Mouse (Mus musculus): ENCODE data around the gene 4930556J24Rik. TPM values are rescaled to one million over a fixed set of nuclear protein-coding genes. Genes with fewer than 3 reads are reported as not detected.

Gene 4930556J24Rik
- polyA plus RNA-seq, 1 experiment from 2014 or later = not detected

DNA sequence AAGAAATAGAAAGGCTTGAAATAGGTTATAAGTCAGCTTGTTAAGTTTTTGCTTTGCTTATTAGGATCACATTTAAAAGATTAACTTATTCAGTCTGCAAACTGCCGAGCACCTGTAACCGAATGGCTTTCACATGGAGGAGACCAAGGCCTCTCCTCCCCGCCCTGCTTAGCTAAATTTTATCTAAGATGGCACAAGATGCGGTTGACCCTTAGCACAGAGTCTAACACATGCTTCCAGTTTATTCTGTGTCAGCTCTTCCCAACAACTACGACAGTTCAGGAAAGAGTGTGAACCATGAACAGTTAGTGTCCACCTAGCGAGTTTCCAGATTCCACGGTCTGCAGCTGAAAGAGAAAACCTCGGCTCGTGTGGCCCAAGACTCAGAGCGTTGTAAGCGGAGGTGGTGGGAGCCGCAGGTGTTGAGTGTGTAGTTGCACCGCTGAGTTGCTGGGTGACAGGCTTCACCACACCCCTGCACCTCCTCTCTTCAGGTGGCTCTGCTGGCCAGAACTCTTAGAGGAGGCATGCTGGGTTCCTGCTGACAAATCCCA, 39.2 kb downstream of the 4930556J24Rik start:
- H3K4me1 ChIP-seq (replicated peaks) = no peaks in the 10 kb centered on the region; the same call in 1 of the 2 replicates
- no peak overlapping the region for H3K27ac ChIP-seq
- no peaks in the 10 kb centered on the region for H3K36me3 ChIP-seq
- H3K9ac ChIP-seq = no peak overlapping the region
- H3K27me3 ChIP-seq = no peaks in the 10 kb centered on the region
- WGBS = 68% methylated on average over 13 of the region's 13 CpGs
- H3K4me2 ChIP-seq = no peak overlapping the region
- no peaks in the 10 kb centered on the region for H3K9me3 ChIP-seq (replicated peaks)
- H3K4me3 ChIP-seq = no peak overlapping the region
- no peak for ATAC-seq (replicated peaks; ENCODE audit: insufficient number of reproducible peaks, insufficient read depth, low FRiP score, low read depth)

DNA sequence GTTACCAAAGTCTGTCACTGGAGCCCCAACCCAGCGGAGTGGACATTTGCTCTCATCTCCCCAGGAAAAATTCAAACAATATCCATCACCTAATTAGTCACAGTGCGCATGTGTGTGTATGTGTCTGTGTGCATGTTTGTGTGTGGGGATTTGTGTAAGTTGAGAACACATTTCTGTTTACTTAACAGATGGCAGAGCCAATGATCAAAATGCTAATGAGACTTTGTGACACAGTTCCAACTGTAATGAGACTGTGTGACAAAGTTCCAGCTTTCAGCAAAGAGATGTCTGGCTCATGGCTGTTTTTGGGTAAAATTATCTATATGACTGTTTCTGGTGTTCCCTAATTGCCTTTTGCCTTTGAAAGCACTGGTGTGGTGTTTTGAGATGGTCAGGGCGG, 40.3 kb downstream of the 4930556J24Rik start:
- H3K4me2 ChIP-seq = no peak overlapping the region
- H3K27ac ChIP-seq = no peak overlapping the region
- H3K4me1 ChIP-seq (replicated peaks) = peaks cover 6% of the 10 kb centered on the region
- no peak overlapping the region for H3K4me3 ChIP-seq
- H3K36me3 ChIP-seq = no peaks in the 10 kb centered on the region
- no peak for ATAC-seq (replicated peaks; ENCODE audit: insufficient number of reproducible peaks, insufficient read depth, low FRiP score, low read depth)
- H3K27me3 ChIP-seq = no peaks in the 10 kb centered on the region
- 86% methylated on average over 3 of the region's 3 CpGs for WGBS
- no peak overlapping the region for H3K9ac ChIP-seq
- H3K9me3 ChIP-seq (replicated peaks) = no peaks in the 10 kb centered on the region

DNA sequence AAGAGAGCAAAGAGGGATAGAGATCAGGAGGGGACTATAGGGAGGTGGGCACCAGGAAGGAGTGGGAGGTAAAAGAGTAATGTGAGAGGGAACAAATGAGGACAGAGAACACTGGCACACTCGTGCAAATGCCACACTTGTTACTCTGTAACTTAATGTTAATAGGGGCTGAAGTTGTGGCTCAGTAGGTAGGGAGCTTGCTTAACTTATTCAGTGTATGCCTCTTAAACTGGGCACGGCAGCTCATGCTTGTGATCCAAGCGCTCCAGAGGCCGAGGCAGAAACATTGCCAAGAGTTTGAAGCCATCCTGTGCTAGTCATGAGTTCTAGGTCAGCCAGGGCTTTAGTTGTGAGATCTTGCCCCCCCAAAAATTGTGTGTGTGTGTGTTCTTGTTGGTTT, 41.4 kb downstream of the 4930556J24Rik start:
- Histone ChIP-seq H3K4me3 (no peak overlapping the region), H3K36me3 (no peaks in the 10 kb centered on the region), H3K9ac (no peak overlapping the region), H3K27ac (no peak overlapping the region), H3K4me1 (replicated peaks) (peaks cover 17% of the 10 kb centered on the region), H3K9me3 (replicated peaks) (no peaks in the 10 kb centered on the region), H3K27me3 (no peaks in the 10 kb centered on the region), H3K4me2 (no peak overlapping the region)
- WGBS = 65% methylated on average over 4 of the region's 4 CpGs
- no peak for ATAC-seq (replicated peaks; ENCODE audit: insufficient number of reproducible peaks, insufficient read depth, low FRiP score, low read depth)

GRCm38 (mm10) chr11:3933756-3934285, 42.8 kb downstream of the 4930556J24Rik start:
- H3K4me1 ChIP-seq (replicated peaks) = peaks cover 17% of the 10 kb centered on the region
- H3K4me2 ChIP-seq = no peak overlapping the region
- WGBS = 87% methylated on average over 9 of the region's 9 CpGs
- no peak overlapping the region for H3K27ac ChIP-seq
- no peaks in the 10 kb centered on the region for H3K27me3 ChIP-seq
- no peak overlapping the region for H3K4me3 ChIP-seq
- H3K9me3 ChIP-seq (replicated peaks) = no peaks in the 10 kb centered on the region
- no peak overlapping the region for H3K9ac ChIP-seq
- no peaks in the 10 kb centered on the region for H3K36me3 ChIP-seq
- ATAC-seq (replicated peaks; ENCODE audit: insufficient number of reproducible peaks, insufficient read depth, low FRiP score, low read depth) = no peak

DNA sequence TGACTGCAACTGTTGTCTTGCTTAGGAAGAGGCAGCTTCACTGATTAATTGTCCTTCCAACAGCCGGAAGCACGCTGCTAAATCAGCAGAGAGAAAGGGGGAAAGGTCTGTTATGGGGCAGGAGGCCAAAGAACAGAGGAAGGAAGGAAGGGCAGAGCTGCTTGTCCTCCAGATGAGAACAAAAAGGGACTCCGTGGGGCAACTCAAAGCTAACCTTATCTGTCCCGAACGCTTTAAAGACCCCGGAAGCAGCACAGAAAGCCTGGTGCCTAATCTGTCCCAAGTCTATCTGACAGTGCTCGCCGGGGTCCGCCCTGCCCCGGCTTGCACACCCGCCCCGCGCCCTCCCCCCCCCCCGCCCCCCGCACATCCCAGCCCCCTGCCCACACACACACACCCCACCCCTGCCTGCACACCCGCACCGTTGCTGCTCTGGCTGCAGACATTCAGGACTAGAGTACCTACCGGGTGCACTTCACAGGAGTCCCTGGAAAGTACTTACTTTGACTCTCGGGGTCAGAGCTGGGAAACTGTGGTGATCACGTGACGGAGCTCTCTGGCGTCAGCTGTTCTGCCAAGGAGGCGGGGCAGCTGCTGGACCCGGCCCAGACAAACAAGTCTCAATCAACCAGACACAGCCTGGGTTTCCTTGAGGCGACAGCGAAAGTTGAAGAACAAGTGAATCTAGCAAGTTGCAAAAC, 44.9 kb downstream of the 4930556J24Rik start, which contains the start of gene Tcn2:
Gene Tcn2 (minus strand): TSS at position 649 of the 701 bp plus-strand sequence.
- Histone ChIP-seq H3K27me3 (no peaks in the 10 kb centered on the region), H3K4me2 (peak within 1 kb of the TSS; percentile 78), H3K9ac (peak within 1 kb of the TSS; percentile 62), H3K9me3 (replicated peaks) (no peaks in the 10 kb centered on the region), H3K36me3 (0 out of 2 replicates have a peak, but pooled peaks cover 7% of the 10 kb centered on the region), H3K4me3 (peak within 1 kb of the TSS; percentile 64), H3K27ac (peak within 1 kb of the TSS; percentile 67), H3K4me1 (replicated peaks) (peaks cover 17% of the 10 kb centered on the region)
- peak; percentile 85 for ATAC-seq (replicated peaks; ENCODE audit: insufficient number of reproducible peaks, insufficient read depth, low FRiP score, low read depth)
- WGBS = under 1% methylated on average over 22 of the region's 26 CpGs

- Histone ChIP-seq H3K27ac (peak overlapping the region; percentile 67; the same call in 1 of the 2 replicates), H3K36me3 (0 out of 2 replicates have a peak, but pooled peaks cover 10% of the 10 kb centered on the region), H3K4me2 (peak overlapping the region; percentile 78), H3K9me3 (replicated peaks) (no peaks in the 10 kb centered on the region), H3K9ac (peak overlapping the region; percentile 62), H3K27me3 (no peaks in the 10 kb centered on the region), H3K4me3 (peak overlapping the region; percentile 64), H3K4me1 (replicated peaks) (peaks cover 17% of the 10 kb centered on the region)
- WGBS = 49% methylated on average over 6 of the region's 6 CpGs
- no peak for ATAC-seq (replicated peaks; ENCODE audit: insufficient number of reproducible peaks, insufficient read depth, low FRiP score, low read depth)
These were observed 45.6 kb downstream of the 4930556J24Rik start for GRCm38 (mm10) chr11:3930931-3931330.

DNA sequence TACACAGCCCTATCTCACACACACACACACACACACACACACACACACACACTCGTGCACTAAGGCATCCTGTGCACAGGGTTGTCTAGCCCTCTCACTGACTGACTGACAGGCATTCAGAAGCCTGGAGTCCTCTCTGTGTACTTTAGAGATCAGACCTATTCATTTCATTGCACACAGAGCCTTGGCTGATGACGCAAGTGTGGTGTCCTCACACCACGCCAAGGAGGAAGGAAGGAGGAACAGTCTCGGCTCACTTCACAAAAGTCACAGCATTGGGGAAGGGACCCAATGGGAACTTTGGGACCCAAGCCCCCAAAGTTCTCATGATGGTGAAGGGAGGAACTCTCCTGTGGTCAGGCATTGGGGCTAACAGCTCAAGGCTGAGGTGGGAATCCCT, 46.6 kb downstream of the 4930556J24Rik start:
- Histone ChIP-seq H3K9ac (no peak overlapping the region), H3K36me3 (peaks cover 11% of the 10 kb centered on the region; the same call in 1 of the 2 replicates), H3K27me3 (no peaks in the 10 kb centered on the region), H3K4me3 (no peak overlapping the region), H3K4me1 (replicated peaks) (peaks cover 17% of the 10 kb centered on the region), H3K9me3 (replicated peaks) (no peaks in the 10 kb centered on the region), H3K4me2 (0 out of 2 replicates have a peak overlapping the region, but pooled peaks have one; percentile 2), H3K27ac (no peak overlapping the region)
- WGBS = 86% methylated on average over 4 of the region's 4 CpGs
- ATAC-seq (replicated peaks; ENCODE audit: insufficient number of reproducible peaks, insufficient read depth, low FRiP score, low read depth) = no peak

GRCm38 (mm10) chr11:3925916-3926315, 50.7 kb downstream of the 4930556J24Rik start:
- WGBS = 87% methylated on average over 10 of the region's 10 CpGs
- H3K36me3 ChIP-seq = peaks cover 38% of the 10 kb centered on the region

GRCm38 (mm10) chr11:3922731-3923130, 53.8 kb downstream of the 4930556J24Rik start:
- Histone ChIP-seq H3K4me2 (no peak overlapping the region), H3K36me3 (peaks cover 38% of the 10 kb centered on the region)

More at GRCm38 (mm10) chr11:3925916-3926315, 50.7 kb downstream of the 4930556J24Rik start:
- H3K4me2 ChIP-seq = no peak overlapping the region
- no peak overlapping the region for H3K27ac ChIP-seq
- no peak for ATAC-seq (replicated peaks; ENCODE audit: insufficient number of reproducible peaks, insufficient read depth, low FRiP score, low read depth)
- no peaks in the 10 kb centered on the region for H3K27me3 ChIP-seq
- H3K9ac ChIP-seq = no peak overlapping the region
- H3K4me1 ChIP-seq (replicated peaks) = peaks cover 9% of the 10 kb centered on the region
- no peaks in the 10 kb centered on the region for H3K9me3 ChIP-seq (replicated peaks)
- no peak overlapping the region for H3K4me3 ChIP-seq

DNA sequence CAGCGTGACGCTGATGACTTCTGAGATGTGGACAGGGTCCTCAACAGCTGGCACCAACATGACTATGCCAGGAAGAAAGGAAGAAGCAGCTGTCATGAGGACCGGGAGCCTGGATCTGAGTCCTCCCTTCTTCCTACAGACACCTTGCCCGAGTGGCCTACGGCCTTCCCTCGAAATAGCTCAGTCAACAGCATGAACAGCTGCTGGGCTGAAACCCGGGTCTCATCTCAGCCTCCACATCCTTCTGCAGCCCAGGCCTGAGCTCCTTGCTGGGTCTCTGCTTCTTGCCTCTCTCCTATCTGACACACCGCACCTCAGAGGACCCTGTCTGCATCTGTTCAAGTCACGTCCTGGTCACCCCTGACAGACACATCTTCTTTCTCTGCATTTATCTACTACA, 54.5 kb downstream of the 4930556J24Rik start:
- ATAC-seq (replicated peaks; ENCODE audit: insufficient number of reproducible peaks, insufficient read depth, low FRiP score, low read depth) = no peak
- Histone ChIP-seq H3K4me3 (no peak overlapping the region), H3K36me3 (peaks cover 38% of the 10 kb centered on the region), H3K27me3 (no peaks in the 10 kb centered on the region), H3K4me1 (replicated peaks) (0 out of 2 replicates have a peak, but pooled peaks cover 2% of the 10 kb centered on the region), H3K9ac (no peak overlapping the region), H3K27ac (no peak overlapping the region), H3K9me3 (replicated peaks) (no peaks in the 10 kb centered on the region), H3K4me2 (no peak overlapping the region)
- WGBS = 92% methylated on average over 9 of the region's 9 CpGs

More at GRCm38 (mm10) chr11:3922731-3923130, 53.8 kb downstream of the 4930556J24Rik start:
- Histone ChIP-seq H3K27ac (no peak overlapping the region), H3K27me3 (no peaks in the 10 kb centered on the region), H3K9ac (no peak overlapping the region), H3K4me1 (replicated peaks) (0 out of 2 replicates have a peak, but pooled peaks cover 2% of the 10 kb centered on the region), H3K4me3 (no peak overlapping the region), H3K9me3 (replicated peaks) (no peaks in the 10 kb centered on the region)
- no peak for ATAC-seq (replicated peaks; ENCODE audit: insufficient number of reproducible peaks, insufficient read depth, low FRiP score, low read depth)
- 95% methylated on average over 6 of the region's 6 CpGs for WGBS

DNA sequence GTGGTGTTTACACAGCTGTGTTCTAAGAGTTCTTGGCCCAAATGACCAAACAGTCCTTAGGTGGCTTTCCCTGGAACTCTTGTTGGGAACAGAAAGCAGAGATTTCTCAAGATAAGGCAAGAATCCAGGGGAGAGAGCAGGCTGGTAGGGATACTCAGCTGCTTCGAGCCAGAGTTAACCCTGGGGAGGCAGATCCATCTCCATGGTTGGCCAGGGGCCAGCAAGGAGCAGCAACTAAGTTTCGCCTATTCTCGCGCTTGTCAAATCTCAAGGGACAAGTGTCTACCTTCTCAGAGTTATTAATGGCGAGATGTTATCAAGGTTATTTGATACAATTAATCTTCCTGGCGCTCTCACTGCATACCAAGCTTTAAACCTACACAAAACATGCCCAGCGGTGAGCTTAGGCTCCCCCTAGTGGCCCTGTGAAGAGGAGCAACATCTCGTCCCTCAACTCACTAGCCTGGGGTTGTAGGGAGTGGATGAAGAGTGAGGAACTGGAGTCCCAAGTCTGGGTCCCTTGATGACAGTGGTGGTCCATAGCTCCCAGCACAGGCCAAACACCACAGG, 55.2 kb downstream of the 4930556J24Rik start:
- H3K9ac ChIP-seq = no peak overlapping the region
- H3K4me2 ChIP-seq = no peak overlapping the region
- peaks cover 32% of the 10 kb centered on the region for H3K36me3 ChIP-seq
- 0 out of 2 replicates have a peak, but pooled peaks cover 2% of the 10 kb centered on the region for H3K4me1 ChIP-seq (replicated peaks)
- no peak overlapping the region for H3K4me3 ChIP-seq
- ATAC-seq (replicated peaks; ENCODE audit: insufficient number of reproducible peaks, insufficient read depth, low FRiP score, low read depth) = 0 out of 2 replicates have a peak, but pooled peaks have one; percentile 37
- H3K27me3 ChIP-seq = no peaks in the 10 kb centered on the region
- 20% methylated on average over 8 of the region's 8 CpGs for WGBS
- no peak overlapping the region for H3K27ac ChIP-seq
- no peaks in the 10 kb centered on the region for H3K9me3 ChIP-seq (replicated peaks)

Data from heart, embryonic 15.5 days (tissue).